Comparison of ENCODE assay signal across 19 mouse cellular contexts in genomic region chr2:27922053-27922452, GRCm38 (mm10). TPM values are rescaled to one million over a fixed set of nuclear protein-coding genes. Genes with fewer than 3 reads are reported as not detected.
DNase-seq lines count a peak whose midpoint lies in the region; ATAC-seq and TF ChIP-seq lines count a peak whose summit lies in the region.
"Had no signal": no experiment of that assay in that cellular context is flagged by ENCODE, and none has a peak within 500 bp of the region (broad histone marks: within the 10 kb centered on the region; RNA-seq: fewer than 3 reads in every experiment).

No protein-coding gene starts in this region.

- DNase-seq in heart, adult 11 months = peak; percentile 88
- no peak for DNase-seq in heart, postnatal 25 days (ENCODE audit: low spot score)
- peak; percentile 24 to 57 for DNase-seq in left cerebral cortex, postnatal 25 days (ENCODE audit: low spot score in 2 of 2)
- no peak for DNase-seq in left cerebral cortex, postnatal 14 days (ENCODE audit: low spot score in 2 of 2)
- no peak for DNase-seq in kidney, adult 2 months
- DNase-seq: adrenal gland, postnatal 14 days; cerebellum, adult 18-20 months; cerebellum, adult 9-11 months; cerebellum, postnatal 36 days; gastrocnemius, postnatal 25 days; heart, adult 18-20 months; heart, postnatal 10 days had no signal

- H3K4me1 ChIP-seq in kidney, adult 2 months (ENCODE audit: control insufficient read depth, insufficient read depth, low read length) = no peaks in the 10 kb centered on the region
- H3K4me1 ChIP-seq: embryonic facial prominence, embryonic 10.5 days; forebrain, embryonic 15.5 days; hindbrain, embryonic 10.5 days had no signal

- WGBS in kidney, adult 2 months = 90% methylated on average over 8 of the region's 8 CpGs

- no peak overlapping the region for H3K4me3 ChIP-seq in kidney, adult 2 months (ENCODE audit: insufficient read depth, low read depth, low read length)
- H3K4me3 ChIP-seq: embryonic facial prominence, embryonic 10.5 days; forebrain, embryonic 15.5 days; heart, embryonic 10.5 days; hindbrain, embryonic 10.5 days had no signal

- ATAC-seq in common myeloid progenitor, adult 5-6 weeks (replicated peaks; ENCODE audit: low read depth, poor library complexity, severe bottlenecking) = peak; percentile 57
- ATAC-seq in megakaryocyte progenitor cell, adult 5-6 weeks (replicated peaks; ENCODE audit: poor library complexity) = peak; percentile 61
- ATAC-seq: forebrain, embryonic 15.5 days had no signal

- H3K27ac ChIP-seq in kidney, adult 2 months (ENCODE audit: insufficient read depth, low read depth, low read length) = no peak overlapping the region
- H3K27ac ChIP-seq: embryonic facial prominence, embryonic 10.5 days; forebrain, embryonic 15.5 days; heart, embryonic 10.5 days; hindbrain, embryonic 10.5 days; hindbrain, embryonic 14.5 days had no signal

- H3K27me3 ChIP-seq in kidney, adult 2 months (replicated peaks; ENCODE audit: control insufficient read depth, insufficient read depth, low read length) = no peaks in the 10 kb centered on the region
- H3K27me3 ChIP-seq: forebrain, embryonic 15.5 days had no signal

- intact Hi-C loops in heart, postnatal 25 days (cut with DNase I) = loop anchor here (10.0 kb wide), 1 partner anchor 283 kb away; no protein-coding TSS in a partner anchor
- intact Hi-C loops in left cerebral cortex, postnatal 25 days (cut with DNase I) = no loop called here
- intact Hi-C loops in left cerebral cortex, postnatal 14 days (cut with DNase I) = no loop called here

- no peak for TF ChIP-seq CTCF in kidney, adult 2 months (conservative IDR thresholded peaks at IDR 0.05; ENCODE audit: insufficient read depth, insufficient read length, low read depth, low read length)

- H3K36me3 ChIP-seq in kidney, adult 2 months (ENCODE audit: control insufficient read depth, insufficient read depth, low read length) = no peaks in the 10 kb centered on the region
- H3K36me3 ChIP-seq: embryonic facial prominence, embryonic 10.5 days; forebrain, embryonic 15.5 days; heart, embryonic 10.5 days; hindbrain, embryonic 10.5 days had no signal

- TF ChIP-seq POLR2A in kidney, adult 2 months (IDR thresholded peaks at IDR 0.05; ENCODE audit: low read depth, low read length) = no peak

RNA-seq across cellular contexts. Expression of gene Col5a1, which starts 35.8 kb away (rescaled TPM):
- total RNA-seq in heart, postnatal 25 days (2021) = 10 to 100 TPM; 50.0 to 58.3 TPM
- total RNA-seq in left cerebral cortex, postnatal 25 days (2021) = 1 to 10 TPM; 6.9 to 7.0 TPM
- 10 to 100 TPM; 10.8 to 13.3 TPM for total RNA-seq in left cerebral cortex, postnatal 14 days (2021)
- 0.97 and 5.0 TPM in 2 replicates for total RNA-seq in common myeloid progenitor, adult 5-6 weeks (2017)
- total RNA-seq in megakaryocyte progenitor cell, adult 5-6 weeks (2015) = 2.4 and 2.5 TPM in 2 replicates
- total RNA-seq in megakaryocyte progenitor cell, adult 5-6 weeks (2017) = 0.58 and 1.0 TPM in 2 replicates
- polyA plus RNA-seq in kidney, adult 2 months (2012; rRNA removed) = 7.5 and 8.1 TPM in 2 replicates

Comparison
In these comparisons a context has a peak if more than half of its experiments do, and no peak if none do; other contexts are left out.
1. DNase-seq: peak in heart, adult 11 months (single experiment) and left cerebral cortex, postnatal 25 days (2 of 2); none in heart, postnatal 25 days (single experiment), left cerebral cortex, postnatal 14 days (0 of 2) and kidney, adult 2 months (single experiment).